Mouse (Mus musculus): Measurements from ENCODE around the gene Zfp473.
"Not testable (repeated sequence)": the region's sequence is repeated elsewhere in the genome, so short reads cannot be mapped to it uniquely, and the experiment has no call there.

Gene Zfp473

DNA sequence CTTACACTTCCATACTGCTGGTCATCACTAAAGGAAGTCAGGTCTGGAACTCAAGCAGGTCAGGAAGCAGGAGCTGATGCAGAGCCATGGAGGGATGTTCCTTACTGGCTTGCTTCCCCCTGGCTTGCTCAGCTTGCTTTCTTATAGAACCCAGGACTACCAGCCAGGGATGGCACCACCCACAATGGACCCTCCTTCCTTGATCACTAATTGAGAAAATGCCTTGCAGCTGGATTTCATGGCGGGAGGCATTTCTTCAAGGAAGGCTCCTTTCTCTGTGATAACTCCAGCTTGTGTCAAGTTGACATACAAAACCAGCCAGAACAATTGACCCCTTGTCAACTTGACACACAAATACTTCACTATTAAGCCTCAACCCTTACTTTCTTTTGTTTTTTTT lies at the start of gene Zfp473:
Gene Zfp473 (minus strand): TSS at position 101 of the 400 bp plus-strand sequence.
- not testable (repeated sequence) for DNase-seq (ENCODE audit: low read depth)

DNA sequence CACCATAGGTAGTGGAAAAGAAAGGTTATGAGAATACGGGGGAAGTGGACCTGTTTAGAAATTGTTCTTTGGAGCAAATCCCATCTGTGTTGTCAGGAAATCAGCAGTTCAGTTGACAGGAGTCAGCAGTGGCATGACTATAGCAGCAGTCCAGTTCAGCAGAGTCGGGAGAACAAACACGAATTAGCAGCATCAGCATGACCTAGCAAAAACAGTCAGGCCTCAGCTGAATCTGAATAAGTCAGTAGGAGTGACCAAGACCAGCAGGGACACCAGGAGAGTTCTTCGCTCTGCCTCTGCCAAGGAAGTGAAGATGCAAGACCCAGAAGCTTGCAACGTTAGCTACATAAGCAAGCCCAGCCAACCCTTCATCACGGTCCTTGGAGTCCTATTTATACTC lies 41.9 kb upstream of the Zfp473 start:
- DNase-seq (ENCODE audit: low read depth) = no peak

DNA sequence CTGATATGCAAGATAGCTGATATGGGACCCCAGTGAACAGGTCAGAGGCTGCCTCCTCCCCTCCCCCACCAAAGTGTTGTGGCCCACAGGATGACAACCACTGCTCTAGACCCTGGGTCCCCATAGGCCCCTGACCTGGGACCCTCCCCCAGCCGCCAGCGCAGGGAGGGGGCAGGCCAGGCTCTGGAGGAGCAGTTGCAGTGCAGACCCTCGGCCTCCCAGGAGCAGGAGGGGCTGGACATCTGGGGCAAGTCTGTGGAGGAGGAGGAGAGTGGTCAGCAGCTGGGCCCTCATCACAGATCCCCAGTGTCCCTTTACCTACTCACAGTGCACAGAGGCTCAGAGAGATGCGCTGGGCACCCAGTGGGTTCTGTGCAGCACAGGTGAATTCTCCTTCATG lies 39.2 kb upstream of the Zfp473 start:
- no peak for DNase-seq (ENCODE audit: low read depth)

DNA sequence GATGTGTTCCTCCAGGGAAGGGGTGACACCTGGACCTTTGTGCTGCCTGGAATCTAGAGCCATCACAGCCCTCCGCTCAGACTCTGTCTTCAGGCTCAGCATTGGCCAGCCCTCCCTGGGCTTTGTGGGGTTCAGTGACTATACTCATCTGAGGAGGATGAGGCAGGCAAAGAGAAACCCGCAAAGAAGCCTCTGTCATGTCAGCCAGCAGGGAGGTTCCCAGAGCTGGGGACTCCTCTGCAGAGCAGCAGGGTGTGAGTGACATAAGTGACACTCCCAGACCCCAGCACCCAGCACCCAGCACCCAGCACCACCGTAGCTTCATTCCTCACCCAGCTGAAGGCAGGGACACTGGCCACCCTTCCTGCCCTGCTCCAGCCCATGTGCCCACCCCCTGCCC lies 38.7 kb upstream of the Zfp473 start:
- no peak for DNase-seq (ENCODE audit: low read depth)

DNA sequence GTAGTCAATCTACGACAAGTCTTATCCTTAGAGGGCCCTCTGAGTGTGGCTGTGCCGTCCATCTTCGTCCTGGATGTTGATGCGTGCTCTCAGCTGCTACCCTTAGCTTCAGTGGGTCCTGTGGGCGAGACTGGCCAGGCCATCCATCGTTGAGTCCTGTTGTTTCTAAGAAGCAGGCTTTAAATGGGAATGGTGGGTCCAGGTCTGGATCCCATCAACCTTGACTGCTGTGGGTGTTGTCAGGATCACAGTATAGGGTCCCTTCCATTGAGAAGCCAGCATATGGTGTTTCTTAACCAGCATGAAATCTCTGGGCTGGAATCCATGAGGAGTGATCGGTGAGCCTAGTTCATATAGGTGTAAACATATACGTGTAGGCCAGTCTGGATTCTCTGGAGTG lies 29.3 kb upstream of the Zfp473 start:
- no peak for DNase-seq (ENCODE audit: low read depth)

DNA sequence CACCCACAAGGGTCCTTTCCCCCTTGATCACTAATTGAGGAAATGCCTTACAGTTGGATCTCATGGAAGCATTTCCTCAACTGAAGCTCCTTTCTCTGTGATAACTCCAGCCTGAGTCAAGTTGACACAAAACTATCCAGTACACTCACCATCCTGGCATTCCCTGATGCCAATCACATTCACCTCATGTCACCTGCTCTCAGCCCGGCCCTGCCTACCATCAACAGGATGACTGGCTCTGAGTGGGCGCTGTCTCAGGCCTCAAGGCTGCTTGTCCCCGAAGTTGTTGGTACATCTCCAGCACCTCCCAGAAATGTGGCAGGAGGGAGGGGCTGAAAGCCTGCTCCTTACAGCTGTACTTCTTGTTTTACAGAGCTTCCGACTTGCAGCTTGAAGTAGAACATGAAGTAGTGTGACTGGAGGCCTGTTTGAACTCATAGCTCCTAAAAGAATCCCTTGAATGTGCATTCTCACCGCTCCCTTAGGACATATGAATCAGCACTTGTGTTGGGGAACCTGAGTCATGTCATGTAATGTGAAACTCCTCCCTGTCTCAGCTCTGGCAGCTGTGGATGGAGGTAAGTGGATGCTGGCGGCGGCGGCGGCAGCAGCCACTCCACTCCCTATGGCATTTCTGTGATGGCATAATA lies 26.1 kb upstream of the Zfp473 start:
- DNase-seq (ENCODE audit: low read depth) = no peak

DNA sequence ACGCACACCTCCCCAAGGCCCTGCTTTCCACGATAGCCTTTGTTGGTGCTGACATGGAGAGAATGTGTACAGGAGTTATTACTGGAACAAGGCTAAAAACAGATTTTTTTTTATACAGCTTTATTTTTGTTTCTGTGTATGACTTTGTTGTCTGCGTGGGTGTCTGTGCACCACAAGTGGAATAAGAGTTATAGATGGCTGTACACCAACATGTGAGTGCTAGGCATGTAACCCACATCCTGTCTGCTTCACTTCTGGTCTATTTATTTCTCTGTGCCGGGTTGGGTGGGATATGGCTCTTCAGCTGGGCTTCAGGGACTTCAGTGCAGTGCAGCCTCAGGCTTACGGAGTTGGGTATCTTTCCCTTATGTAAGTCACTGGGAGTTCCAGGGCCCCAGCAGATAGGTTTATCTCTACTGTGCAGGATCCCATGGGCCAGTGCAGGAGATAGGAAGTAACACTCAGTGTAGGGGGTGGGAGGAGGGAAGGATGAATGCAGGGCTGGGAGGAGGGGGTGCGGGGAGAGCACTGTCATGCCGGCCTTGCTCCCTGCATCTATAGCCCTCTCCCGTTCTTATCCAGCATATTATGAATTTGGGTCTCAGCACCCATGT lies 21.8 kb upstream of the Zfp473 start:
- peak; percentile 51 for DNase-seq (ENCODE audit: low read depth)

DNA sequence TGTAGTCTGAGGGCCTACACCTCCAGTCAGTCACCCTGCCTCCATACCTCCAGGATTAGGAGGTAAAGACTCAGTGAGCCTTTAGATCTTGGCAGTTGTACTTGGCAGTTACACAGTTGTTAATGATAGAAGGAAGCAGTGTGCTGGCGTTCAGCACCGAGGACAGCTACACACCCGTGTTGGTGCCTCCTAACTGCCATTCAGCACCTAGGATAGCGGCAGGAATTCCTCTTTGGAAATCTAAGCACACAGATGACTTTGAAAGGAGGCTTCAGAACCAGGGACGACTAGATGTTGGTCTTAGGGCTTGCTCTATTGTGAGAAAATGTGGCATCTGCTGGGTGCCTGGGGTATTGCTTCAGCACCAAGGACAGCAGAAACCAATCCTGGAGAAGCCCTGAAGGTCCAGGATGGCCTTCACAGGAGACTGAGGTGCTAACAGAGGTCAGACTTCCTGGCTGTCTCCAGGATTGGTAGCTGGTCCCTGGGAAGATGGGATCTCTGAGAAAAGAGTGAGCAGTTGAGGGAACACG lies 19.3 kb upstream of the Zfp473 start:
- DNase-seq (ENCODE audit: low read depth) = peak; percentile 64

DNA sequence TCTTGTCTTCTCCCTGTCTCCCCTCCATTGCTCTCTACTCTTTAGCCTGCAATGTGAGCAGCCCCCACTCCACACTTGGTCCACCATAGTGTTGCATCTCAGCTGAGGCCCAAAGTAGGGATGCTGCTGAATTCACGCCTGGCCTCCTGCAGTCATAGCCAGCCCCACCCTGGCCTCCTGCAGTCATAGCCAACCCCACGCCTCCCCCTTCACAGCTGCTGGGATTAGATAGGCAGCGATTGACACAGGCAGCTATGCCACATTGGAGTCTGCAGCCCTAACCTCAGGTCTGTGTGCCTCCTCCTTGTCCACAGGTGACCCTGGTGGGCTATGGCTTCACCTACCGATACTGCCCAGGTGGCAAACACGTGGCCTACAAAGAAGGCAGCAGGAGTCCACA lies 17.3 kb upstream of the Zfp473 start:
- no peak for DNase-seq (ENCODE audit: low read depth)

DNA sequence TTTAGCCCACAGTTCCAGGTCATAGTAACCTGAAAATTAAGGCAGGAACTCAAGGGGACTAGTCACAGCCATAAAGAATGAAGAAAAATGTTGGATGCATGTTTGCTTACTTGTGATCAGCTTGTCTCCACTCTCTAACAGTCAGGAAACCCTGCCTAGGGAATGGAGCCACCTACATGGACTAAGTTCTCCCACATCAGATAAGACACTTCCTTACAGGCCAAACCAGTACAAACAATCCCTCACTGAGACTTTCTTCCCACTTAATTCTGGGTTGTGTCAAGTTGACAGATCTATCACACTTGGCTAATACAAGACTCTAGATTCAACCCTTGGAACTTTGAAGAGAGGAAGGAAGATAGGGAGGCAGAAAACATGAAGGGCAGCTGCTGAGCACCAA lies 9.5 kb upstream of the Zfp473 start:
- no peak for DNase-seq (ENCODE audit: low read depth)

DNA sequence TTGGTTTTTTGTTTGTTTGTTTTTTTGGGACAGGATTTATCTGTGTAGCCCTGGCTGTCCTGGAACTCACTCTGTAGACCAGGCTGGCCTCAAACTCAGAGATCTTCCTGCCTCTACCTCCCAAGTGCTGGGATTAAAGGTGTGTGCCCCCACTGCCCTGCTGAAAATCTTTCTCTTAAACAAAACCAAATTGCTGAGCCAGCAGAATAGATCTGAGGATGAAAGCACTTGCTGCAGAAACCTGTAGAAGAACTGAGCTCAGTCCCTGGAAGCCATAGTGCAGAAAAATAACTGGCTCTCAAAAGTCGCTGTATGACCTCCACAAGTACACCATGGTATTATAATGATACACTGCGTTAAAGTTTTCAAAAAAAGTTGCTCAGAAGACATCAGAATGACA lies 6.3 kb upstream of the Zfp473 start:
- DNase-seq (ENCODE audit: low read depth) = no peak

DNA sequence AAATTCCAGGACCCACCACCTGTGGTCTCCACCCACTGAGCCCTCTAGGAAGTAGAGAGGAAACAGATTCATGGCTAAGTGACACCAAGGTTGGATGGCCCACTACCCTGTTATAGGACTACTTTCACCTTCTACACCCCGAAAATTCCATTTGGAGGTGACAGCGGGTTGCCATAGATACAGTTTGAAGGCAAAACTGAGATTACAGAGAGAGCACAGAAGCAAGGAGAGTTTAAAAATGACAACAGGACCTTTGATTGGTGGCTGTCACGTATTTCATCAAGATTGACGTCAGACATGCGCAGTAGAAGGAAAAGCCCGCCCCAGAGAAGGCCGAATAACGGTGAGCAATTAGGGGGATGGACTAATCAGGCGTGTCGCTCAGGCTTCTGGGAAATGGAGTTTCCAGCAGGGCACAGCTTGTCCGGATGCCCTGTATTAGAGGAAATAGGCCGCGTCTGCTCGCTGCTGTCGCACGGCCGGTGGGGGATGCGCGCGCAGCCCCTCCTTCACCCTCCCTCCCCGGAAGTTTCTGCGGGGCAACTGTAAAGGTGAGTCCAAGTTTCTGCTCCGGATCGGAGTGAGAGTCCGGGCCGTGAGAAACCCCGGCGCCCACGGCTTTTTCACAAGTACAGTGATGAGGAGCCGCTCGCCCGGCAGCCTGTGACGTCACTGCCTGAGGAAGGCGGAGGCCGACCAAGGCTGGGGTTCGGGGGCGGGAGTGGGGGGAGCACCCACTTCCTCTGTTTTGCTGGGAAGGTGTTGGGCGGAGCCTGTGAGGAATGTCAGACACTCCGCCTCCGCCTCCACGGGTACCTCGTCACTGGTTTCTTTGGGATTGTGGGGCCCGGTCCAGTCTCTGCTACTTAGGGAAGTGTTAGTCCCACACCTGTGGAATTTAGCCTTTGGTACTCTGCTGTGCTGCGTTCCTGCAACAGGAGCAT lies 2.5 kb downstream of the Zfp473 start, which contains the start of gene Vrk3:
Gene Vrk3 (plus strand): TSS at position 313 of the 944 bp plus-strand sequence.
- DNase-seq (ENCODE audit: low read depth) = peak; percentile 98

DNA sequence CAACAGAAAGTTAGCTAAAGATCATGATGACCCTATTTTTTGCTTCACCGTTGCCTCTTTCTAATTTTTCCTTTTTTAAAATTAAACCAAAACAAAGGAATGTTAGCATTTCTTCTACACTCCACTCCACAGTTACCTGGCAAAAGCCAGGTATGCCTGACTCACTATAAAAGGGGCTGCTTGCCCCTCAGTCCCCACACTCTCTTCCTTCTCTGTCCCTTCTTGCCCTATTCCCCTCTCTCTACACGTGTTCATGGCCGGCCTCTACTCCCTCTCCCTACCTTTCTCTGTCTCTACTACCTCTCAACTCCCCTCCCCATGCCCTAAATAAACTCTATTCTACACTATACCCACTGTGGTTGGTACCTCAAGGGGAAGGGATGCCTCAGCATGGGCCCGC lies 3.7 kb downstream of the Zfp473 start:
- no peak for DNase-seq (ENCODE audit: low read depth)

DNA sequence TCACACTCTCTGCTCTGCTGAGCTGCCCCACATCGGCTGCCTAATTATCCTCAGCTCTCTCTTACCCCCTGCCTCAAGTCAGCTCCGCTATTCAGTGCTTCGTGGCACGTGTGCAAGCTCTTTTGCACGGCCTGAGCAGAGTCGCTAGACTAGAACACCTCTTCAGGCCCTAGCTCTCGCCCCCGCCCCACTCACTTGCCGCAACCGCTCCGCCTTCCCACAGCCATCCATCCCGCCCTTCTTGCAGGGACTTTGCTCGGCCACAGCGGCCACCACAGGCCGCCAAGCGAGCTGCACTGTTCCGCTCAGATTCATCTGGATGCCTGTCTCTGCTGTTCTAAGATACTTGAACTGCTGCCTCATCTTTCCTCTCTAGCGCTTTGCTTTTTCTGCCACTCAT lies 5.8 kb downstream of the Zfp473 start:
- DNase-seq (ENCODE audit: low read depth) = peak; percentile 89

DNA sequence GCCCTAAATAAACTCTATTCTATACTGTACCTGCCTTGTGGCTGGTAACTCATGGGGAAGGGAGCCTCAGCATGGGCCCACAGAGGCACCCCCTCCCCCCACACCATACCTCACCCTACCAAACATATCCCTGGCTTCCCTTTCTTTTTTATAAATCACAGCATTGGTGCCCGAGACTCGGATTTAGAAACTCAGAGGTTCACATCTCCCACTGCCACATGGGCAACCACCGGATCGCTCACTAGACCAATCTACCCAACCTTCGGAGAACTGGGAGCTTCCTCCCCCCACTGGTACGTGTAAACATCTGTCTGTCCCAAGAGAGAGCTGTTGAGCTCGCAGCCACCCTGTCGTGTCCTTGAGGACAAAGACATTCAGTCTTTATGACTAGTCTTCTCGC lies 6.6 kb downstream of the Zfp473 start:
- no peak for DNase-seq (ENCODE audit: low read depth)

DNA sequence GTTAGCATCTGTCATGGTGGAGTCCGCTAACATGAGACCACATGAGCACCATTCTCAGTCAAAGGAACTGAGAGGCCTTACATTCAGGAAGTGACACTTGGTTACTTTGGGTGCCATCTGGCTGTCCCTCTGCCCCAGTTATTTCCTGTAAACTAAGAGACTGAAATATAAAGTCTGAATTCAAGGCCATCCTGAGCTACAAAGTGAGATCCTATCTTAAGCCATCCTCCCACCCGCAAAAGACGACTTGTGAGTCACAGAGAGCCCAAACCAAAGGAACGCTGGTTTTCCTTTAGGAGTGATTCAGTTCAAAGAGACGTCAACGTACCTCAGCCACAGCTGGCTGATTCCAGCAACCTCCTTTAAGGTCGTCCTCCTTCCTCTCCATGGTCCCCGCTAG lies 9.5 kb downstream of the Zfp473 start:
- DNase-seq (ENCODE audit: low read depth) = peak; percentile 33

DNA sequence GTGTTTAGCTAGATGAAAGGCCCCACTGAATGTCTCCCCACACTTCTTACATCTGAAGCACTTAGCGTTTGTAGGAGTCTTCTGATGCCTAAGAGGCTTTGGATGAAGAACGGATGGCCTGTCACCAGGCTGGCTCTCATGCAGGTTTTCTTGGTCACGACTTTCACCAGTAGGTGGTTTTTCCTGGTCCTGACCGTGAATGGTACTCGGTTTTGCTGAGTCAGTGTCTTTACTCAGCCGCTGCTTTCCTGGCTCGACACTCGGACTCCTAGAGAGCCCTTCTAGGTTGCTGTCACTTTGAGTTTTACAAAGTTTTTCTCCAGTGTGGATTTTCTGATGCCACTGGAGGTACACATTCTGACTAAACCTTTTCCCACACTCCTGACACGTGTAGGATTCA lies 17.1 kb downstream of the Zfp473 start:
- DNase-seq (ENCODE audit: low read depth) = no peak

DNA sequence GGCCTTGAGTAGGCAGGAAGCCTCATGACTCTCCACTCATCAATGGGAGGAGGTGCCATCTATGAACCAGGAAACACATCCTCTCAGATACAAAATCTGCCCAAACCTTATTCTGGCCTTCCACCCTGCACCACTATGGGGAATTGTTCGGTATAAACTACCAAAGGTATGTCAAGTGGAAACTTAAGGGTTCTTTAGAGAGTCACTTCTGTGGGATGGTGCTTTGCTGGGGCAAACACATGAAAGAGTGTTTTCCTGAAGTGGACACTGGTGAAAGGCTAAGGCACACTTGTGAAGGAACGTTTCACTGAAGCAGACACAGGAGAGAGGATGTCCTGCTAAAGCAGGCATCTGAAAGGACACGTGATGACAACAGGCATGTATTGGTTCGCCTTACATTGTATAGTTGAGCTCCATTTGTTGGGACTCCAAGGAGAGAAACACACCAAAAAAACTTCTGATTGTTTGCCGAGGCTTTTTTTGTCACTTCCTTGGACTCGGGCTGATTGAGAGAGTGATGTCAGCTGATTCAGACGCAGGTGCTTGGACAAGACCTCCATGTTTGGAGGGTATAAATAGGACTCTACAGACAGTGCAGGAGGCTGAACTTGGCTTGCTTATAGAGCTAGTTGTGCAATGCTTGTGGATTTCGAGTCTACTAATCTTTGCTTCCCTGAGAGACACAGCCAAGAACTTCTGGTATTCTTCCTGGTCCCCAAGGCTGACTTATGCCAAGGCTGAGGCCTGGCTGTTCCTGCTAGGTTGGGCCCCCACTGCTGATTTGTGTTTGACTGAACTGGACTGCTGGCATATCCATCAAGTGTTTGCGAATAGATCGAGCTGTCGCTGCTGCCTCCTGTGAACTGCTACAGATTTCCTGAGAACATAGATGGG lies 22.5 kb downstream of the Zfp473 start:
- no peak for DNase-seq (ENCODE audit: low read depth)

DNA sequence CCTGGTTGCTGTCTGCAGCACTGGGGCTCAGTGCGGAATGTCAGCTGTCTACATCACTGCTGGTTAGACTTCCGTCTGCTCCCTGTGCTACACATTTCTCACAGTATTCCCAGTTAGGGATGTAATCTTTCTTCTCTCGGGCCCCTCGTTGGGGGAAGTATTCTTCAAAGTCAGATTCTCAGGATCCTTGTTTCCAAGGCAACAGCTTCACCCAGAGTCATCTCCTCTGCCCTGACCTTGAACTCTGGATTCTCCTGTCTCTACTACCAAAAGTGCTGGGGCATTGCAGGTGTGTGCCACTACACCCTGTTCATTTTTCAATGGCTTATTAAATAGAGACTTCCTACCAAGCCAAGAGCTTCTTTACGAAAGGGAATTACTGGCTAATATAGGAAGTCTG lies 23.7 kb downstream of the Zfp473 start:
- DNase-seq (ENCODE audit: low read depth) = no peak

DNA sequence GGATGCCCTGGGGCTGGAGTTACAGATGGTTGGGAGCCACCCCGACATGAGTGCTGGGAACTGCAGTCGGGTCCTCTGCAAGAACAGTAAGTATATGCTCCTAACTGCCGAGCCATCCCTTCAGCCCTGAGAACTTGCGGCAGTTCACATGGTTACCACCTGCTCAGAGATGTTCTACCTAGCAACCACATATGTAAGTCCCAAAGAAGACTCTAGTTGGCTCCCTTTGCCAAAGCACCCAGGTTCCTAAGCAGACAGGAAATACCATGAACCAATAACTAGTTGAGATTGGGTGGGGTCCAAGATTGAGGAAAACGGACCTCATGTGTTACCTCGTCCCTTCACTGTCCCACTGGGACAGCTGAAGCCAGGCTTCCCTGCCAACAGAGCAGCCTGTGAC lies 24.5 kb downstream of the Zfp473 start:
- peak; percentile 59 for DNase-seq (ENCODE audit: low read depth)

DNA sequence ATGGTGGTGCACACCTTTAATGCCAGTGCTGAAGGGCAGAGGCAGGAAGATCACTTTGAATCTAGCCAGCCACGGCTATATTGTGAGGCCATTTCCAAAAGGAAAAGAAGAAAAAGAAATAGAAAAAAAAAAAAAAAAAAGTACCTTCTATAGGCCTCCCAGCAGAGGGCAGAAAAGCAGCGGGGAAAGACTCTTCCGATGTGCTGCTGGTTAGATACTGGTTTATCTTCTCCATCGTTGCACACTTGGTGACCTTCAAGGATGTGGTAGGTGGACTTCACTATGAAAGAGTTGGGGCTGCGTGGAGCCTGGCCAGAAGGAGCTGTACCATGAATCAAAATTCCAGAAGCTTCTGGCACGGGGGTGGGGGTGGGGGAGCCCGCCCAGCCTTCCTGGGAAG lies 26.5 kb downstream of the Zfp473 start:
- DNase-seq (ENCODE audit: low read depth) = peak; percentile 66

DNA sequence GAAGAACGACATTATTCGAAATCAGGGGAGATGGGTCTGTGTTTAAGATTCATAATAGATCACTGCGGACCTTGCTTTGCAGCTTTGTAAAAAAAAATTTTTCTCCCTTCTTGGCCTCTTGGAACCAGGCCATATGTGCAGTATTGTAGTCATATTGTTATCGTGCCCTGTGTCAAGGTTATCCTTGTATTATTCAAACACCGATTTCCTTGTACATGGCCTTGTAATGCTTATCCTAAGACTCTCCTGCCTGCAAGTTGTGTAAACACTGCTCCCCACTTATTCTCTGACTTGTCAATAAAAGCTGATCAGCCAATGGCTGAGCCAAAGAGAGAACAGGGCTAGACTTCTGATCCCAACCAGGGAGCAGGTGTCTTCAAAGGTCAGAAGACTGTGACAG lies 28.8 kb downstream of the Zfp473 start:
- DNase-seq (ENCODE audit: low read depth) = no peak

All from induced T-regulatory cell, adult 2 months (primary cell).